Mouse (Mus musculus): Measurements from ENCODE around the gene Lmo3.

- no peak for TF ChIP-seq POLR2A (IDR thresholded peaks at IDR 0.05; ENCODE audit: low read depth, low read length)
- no peak for TF ChIP-seq CTCF (IDR thresholded peaks at IDR 0.05; ENCODE audit: borderline replicate concordance, insufficient read depth, low read length)
These were observed 154.9 kb downstream of the Lmo3 start for GRCm38 (mm10) chr6:138426894-138427293.
